Mouse (Mus musculus): Measurements from ENCODE around the gene Lpin2. TPM values are rescaled to one million over a fixed set of nuclear protein-coding genes. Genes with fewer than 3 reads are reported as not detected.
A peak's percentile ranks its signal among the peaks of the same experiment; 100 is the strongest.

The Lpin2 gene
- polyA plus RNA-seq, 1 experiment from 2014 or later: 37.3 TPM

DNA sequence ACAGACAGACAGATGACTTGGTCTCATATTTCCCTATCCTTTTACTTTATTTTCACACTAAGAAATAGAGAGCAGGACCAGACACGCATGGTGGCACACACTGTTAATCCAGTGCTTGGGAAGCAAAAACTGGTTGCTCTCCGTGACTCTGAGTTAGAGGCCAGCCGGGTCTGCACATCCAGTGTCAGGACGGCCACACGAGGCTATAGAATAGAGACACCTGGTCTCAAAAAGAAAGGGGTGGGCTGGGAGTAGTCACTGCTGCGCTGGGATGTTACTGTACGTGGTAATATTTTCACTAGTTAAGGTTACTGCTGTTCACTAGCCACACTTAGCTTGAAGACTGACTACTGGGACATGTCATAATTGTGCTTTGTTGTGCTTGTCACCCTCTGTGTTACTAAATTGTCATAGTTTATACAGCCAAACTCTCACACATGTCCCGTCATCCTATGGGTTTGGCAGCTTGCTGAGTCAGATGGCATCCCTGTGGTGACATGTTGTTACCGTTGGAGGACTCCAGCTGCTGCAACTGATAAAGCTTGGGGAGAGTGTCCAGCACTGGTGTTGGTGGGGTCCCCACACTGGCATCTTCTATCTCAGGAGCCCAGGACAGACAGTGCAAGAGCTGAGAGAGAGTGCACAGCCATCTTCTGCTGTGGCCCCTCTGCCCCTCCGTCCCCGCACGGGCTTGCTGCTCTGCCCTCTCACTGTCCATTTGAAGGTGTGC lies 53.0 kb downstream of the Lpin2 start:
- peaks cover 64% of the 10 kb centered on the region for H3K36me3 ChIP-seq

DNA sequence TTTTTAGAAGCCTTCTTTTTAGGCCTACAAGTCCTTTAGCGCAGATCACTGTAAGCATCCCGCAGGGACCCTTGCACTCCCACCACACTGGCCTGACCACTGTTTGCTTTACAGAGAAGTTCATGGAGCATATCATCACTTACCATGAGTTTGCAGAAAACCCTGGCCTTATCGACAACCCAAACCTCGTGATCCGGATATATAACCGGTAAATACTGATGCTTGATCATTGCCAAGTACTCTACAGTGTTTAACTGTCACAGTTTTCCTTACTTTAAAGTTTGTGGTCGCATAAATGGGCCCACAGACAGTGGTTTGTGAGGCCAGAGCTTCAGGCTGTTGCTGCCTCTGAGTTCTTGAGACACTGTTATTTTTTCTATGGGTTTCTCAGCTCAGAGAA lies 56.1 kb downstream of the Lpin2 start:
- Histone ChIP-seq H3K4me1 (no peaks in the 10 kb centered on the region), H3K9me3 (replicated peaks) (no peaks in the 10 kb centered on the region), H3K27me3 (no peaks in the 10 kb centered on the region), H3K36me3 (peaks cover 72% of the 10 kb centered on the region), H3K9ac (no peak overlapping the region), H3K27ac (replicated peaks) (no peak overlapping the region), H3K4me3 (replicated peaks) (no peak overlapping the region), H3K4me2 (replicated peaks) (no peak overlapping the region)
- no peak for ATAC-seq (ENCODE audit: insufficient number of reproducible peaks, low FRiP score, low TSS enrichment, low read depth)
- 89% methylated on average over 7 of the region's 7 CpGs for WGBS

More for the DNA sequence above, 53.0 kb downstream of the Lpin2 start:
- H3K4me3 ChIP-seq (replicated peaks): no peak overlapping the region
- ATAC-seq (ENCODE audit: insufficient number of reproducible peaks, low FRiP score, low TSS enrichment, low read depth): no peak
- no peak overlapping the region for H3K27ac ChIP-seq (replicated peaks)
- WGBS: 82% methylated on average over 12 of the region's 12 CpGs
- no peaks in the 10 kb centered on the region for H3K4me1 ChIP-seq
- no peaks in the 10 kb centered on the region for H3K27me3 ChIP-seq
- no peak overlapping the region for H3K4me2 ChIP-seq (replicated peaks)
- no peak overlapping the region for H3K9ac ChIP-seq
- no peaks in the 10 kb centered on the region for H3K9me3 ChIP-seq (replicated peaks)

DNA sequence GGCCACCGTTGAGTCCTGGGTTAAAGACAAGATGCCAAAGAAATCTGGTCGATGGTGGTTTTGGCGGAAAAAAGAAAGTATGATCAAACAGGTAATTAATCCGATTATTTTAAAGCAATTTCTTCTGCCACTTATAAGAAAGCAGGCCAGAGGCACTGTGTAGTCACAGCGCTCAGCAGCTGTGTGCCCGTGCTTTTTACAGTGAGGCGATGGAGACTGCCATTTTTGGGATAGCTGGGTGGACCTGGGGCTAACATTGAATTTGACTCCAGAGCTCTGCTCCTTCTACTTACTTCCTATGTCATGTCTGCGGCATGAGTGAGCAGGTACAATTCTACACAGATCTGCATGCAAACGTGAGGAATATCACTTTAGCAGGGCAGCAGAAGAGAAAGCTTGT lies 58.5 kb downstream of the Lpin2 start:
- no peak overlapping the region for H3K4me3 ChIP-seq (replicated peaks)
- H3K27me3 ChIP-seq: no peaks in the 10 kb centered on the region
- peaks cover 81% of the 10 kb centered on the region for H3K36me3 ChIP-seq
- H3K9ac ChIP-seq: no peak overlapping the region
- WGBS: 95% methylated on average over 9 of the region's 9 CpGs
- H3K4me1 ChIP-seq: no peaks in the 10 kb centered on the region
- no peaks in the 10 kb centered on the region for H3K9me3 ChIP-seq (replicated peaks)
- no peak overlapping the region for H3K4me2 ChIP-seq (replicated peaks)
- no peak overlapping the region for H3K27ac ChIP-seq (replicated peaks)
- no peak for ATAC-seq (ENCODE audit: insufficient number of reproducible peaks, low FRiP score, low TSS enrichment, low read depth)

DNA sequence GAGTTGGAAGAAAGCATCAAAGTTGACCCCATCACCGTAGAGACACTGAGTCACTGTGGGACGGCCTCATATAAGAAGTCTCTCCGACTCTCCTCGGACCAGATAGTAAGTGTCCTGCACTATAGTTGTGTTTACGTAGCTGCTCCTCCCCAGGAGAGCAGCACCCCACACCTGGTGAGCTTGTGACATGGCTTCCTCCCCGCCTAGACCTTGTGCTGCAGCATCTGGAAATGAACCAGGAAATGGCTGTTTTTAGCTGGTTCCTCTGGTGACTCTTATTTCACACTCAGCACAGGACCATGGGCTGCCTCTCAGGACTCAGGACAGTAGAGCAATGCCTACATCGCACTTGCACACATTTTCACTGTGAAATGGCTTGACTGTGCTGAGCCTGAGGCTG lies 60.3 kb downstream of the Lpin2 start:
- 93% methylated on average over 7 of the region's 7 CpGs for WGBS
- Histone ChIP-seq H3K9me3 (replicated peaks) (no peaks in the 10 kb centered on the region), H3K4me2 (replicated peaks) (no peak overlapping the region), H3K4me3 (replicated peaks) (no peak overlapping the region), H3K4me1 (no peaks in the 10 kb centered on the region), H3K27ac (replicated peaks) (no peak overlapping the region), H3K27me3 (no peaks in the 10 kb centered on the region), H3K36me3 (peaks cover 93% of the 10 kb centered on the region), H3K9ac (no peak overlapping the region)
- no peak for ATAC-seq (ENCODE audit: insufficient number of reproducible peaks, low FRiP score, low TSS enrichment, low read depth)

DNA sequence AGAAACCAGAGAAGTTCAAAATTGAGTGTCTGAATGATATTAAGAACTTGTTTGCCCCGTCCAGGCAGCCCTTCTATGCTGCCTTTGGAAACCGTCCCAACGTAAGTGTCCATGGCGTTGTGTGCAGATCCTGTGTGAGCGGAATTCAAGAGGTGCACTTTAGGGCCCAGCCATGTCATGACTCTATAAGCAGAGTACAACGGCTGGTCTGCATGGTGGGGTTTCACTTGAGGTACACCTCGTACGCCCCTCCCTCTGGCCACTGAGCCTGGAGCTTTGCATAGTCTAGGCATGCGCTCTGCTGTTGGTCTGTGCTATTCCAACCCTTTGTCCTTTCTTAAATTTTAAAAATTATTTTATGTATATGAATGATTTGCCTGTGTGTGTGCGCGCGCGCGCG lies 62.8 kb downstream of the Lpin2 start:
- 97% methylated on average over 15 of the region's 15 CpGs for WGBS
- H3K36me3 ChIP-seq: peaks cover 84% of the 10 kb centered on the region
- no peak for ATAC-seq (ENCODE audit: insufficient number of reproducible peaks, low FRiP score, low TSS enrichment, low read depth)

DNA sequence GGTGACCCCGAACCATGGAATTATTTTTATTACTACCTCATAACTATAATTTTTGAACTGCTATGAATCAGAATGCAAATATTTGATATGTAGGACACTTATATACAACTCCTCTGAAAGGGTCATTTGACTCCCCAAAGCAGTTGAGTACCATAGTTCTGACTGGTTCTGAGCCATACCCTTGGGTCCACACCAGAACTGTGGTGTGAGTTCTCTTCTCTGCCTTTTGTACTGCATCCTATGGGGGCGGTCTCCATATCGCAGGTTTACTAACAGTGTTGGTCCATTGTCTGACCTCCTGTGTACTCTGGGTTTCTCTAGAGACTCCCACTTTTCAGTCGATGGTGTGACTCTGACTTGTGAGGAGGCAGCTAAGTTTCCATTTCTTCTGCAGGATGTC lies 63.7 kb downstream of the Lpin2 start:
- no peak overlapping the region for H3K27ac ChIP-seq (replicated peaks)
- no peak for ATAC-seq (ENCODE audit: insufficient number of reproducible peaks, low FRiP score, low TSS enrichment, low read depth)
- H3K27me3 ChIP-seq: no peaks in the 10 kb centered on the region
- peaks cover 3% of the 10 kb centered on the region for H3K4me1 ChIP-seq
- peaks cover 78% of the 10 kb centered on the region for H3K36me3 ChIP-seq
- H3K9ac ChIP-seq: no peak overlapping the region
- 89% methylated on average over 4 of the region's 4 CpGs for WGBS
- no peak overlapping the region for H3K4me3 ChIP-seq (replicated peaks)
- no peaks in the 10 kb centered on the region for H3K9me3 ChIP-seq (replicated peaks)
- H3K4me2 ChIP-seq (replicated peaks): no peak overlapping the region

More for the DNA sequence above, 62.8 kb downstream of the Lpin2 start:
- Histone ChIP-seq H3K9me3 (replicated peaks) (no peaks in the 10 kb centered on the region), H3K4me2 (replicated peaks) (no peak overlapping the region), H3K9ac (no peak overlapping the region), H3K27ac (replicated peaks) (no peak overlapping the region), H3K4me1 (no peaks in the 10 kb centered on the region), H3K4me3 (replicated peaks) (no peak overlapping the region), H3K27me3 (no peaks in the 10 kb centered on the region)

DNA sequence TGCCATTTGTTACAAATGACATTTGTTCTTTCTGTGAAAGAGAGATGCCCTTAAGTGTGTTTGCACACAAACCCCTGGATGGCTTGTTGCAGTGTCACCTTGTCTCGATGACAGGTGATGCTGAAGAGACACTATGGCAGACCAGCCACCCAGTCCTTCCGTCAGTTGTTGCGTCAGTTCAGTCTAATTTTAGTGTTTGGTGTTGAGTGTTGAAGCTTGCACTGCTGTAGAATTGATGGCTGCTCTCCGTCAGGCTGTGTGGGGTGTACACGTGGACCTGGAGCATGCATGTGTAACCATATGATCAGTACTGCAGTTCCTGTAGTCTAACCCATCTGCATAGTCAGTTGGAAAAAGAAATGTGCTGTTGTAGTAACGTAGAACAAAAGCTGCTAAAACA lies 66.6 kb downstream of the Lpin2 start:
- Histone ChIP-seq H3K27ac (replicated peaks) (no peak overlapping the region), H3K4me2 (replicated peaks) (no peak overlapping the region), H3K4me1 (peaks cover 22% of the 10 kb centered on the region), H3K4me3 (replicated peaks) (no peak overlapping the region), H3K36me3 (peaks cover 55% of the 10 kb centered on the region), H3K27me3 (no peaks in the 10 kb centered on the region), H3K9me3 (replicated peaks) (no peaks in the 10 kb centered on the region), H3K9ac (no peak overlapping the region)
- no peak for ATAC-seq (ENCODE audit: insufficient number of reproducible peaks, low FRiP score, low TSS enrichment, low read depth)
- WGBS: 89% methylated on average over 6 of the region's 6 CpGs

DNA sequence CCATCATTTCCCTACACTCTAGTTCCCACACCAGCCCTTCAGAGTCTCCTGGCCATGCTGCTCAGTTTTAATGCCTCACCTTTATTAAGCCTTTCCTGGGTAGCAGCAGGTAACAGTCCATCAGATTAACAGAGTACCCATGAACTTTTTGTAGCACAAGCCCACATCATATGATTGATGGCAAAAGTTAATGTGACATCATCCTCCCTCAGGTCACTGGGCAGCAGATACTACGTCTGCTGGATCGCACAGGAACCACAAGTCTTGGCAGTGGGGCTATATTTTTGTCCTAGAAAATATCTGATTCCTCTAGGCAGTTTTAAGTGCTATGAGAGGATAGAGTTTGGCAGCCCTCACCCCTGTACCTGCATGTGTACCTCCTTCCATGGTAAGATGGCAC lies 67.7 kb downstream of the Lpin2 start:
- Histone ChIP-seq H3K9me3 (replicated peaks) (no peaks in the 10 kb centered on the region), H3K4me1 (peaks cover 28% of the 10 kb centered on the region)
- 76% methylated on average over 2 of the region's 2 CpGs for WGBS

DNA sequence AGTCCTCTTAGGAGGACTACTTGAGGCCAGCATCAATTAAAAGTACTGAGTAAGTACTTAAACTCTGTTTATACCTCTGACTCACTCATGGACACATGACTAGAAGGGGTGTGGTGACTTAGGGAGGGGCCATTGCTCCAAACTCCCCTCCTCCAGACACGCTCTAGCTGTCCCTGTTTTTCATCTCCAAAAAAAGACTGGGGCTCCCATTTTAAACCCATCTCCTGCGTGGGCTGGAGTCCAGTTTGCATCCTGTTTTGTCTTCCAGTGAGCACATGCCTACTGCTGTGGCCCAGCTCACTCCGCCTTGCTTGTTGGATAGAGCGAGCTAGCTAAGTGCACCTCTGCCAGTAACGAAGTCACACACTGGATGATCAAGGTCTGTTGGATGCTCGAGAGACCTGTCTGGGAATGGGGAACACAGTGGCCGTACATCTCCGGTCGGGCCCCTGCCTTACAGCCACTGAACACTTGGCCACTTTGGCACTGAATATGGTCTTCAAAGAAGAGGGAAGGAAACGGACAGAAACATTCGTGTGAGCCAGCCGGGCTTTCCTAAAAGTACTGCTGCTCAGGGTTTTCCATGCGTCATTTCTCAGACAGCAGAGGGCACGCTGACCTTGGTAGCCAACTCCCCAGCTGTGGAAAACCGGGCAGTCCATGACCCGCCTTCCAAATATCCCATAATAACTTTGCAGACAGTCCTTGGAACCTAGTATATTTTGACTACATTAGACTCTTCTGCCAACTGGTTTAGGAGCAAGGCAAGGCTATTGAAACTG lies 68.7 kb downstream of the Lpin2 start:
- H3K4me2 ChIP-seq (replicated peaks): no peak overlapping the region
- no peaks in the 10 kb centered on the region for H3K9me3 ChIP-seq (replicated peaks)
- no peak overlapping the region for H3K9ac ChIP-seq
- peak overlapping the region; percentile 72 for H3K27ac ChIP-seq (replicated peaks)
- ATAC-seq (ENCODE audit: insufficient number of reproducible peaks, low FRiP score, low TSS enrichment, low read depth): no peak; the same call in 1 of the 2 replicates
- H3K36me3 ChIP-seq: peaks cover 35% of the 10 kb centered on the region
- H3K4me3 ChIP-seq (replicated peaks): no peak overlapping the region
- 67% methylated on average over 16 of the region's 16 CpGs for WGBS
- no peaks in the 10 kb centered on the region for H3K27me3 ChIP-seq
- H3K4me1 ChIP-seq: peaks cover 28% of the 10 kb centered on the region

More for the DNA sequence above, 67.7 kb downstream of the Lpin2 start:
- Histone ChIP-seq H3K4me2 (replicated peaks) (no peak overlapping the region), H3K9ac (no peak overlapping the region), H3K36me3 (peaks cover 44% of the 10 kb centered on the region), H3K27ac (replicated peaks) (no peak overlapping the region), H3K4me3 (replicated peaks) (no peak overlapping the region), H3K27me3 (no peaks in the 10 kb centered on the region)
- ATAC-seq (ENCODE audit: insufficient number of reproducible peaks, low FRiP score, low TSS enrichment, low read depth): no peak

DNA sequence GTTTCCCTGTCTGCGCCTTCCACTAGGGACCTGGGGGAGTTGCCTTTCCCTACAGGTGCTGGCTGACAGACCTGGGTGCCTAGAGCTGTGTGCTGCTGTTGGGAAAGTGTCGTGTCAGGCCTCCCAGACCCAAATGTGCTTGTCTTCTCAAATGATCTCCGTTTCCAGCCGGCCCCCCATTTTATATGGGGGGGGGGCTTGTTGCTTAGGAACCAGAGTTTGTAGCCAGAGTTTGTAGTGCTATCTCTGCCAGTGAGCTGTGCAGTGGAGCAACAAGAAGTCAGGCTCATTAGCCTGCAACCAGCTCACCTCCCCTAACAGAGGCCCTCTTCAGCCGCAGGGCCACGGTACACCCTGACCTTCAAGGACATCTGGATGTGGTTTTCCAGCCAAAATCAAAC lies 69.2 kb downstream of the Lpin2 start:
- no peaks in the 10 kb centered on the region for H3K9me3 ChIP-seq (replicated peaks)
- peak; percentile 48; the same call in 1 of the 2 replicates for ATAC-seq (ENCODE audit: insufficient number of reproducible peaks, low FRiP score, low TSS enrichment, low read depth)
- H3K4me3 ChIP-seq (replicated peaks): no peak overlapping the region
- peak overlapping the region; percentile 72 for H3K27ac ChIP-seq (replicated peaks)
- H3K36me3 ChIP-seq: peaks cover 29% of the 10 kb centered on the region
- peaks cover 28% of the 10 kb centered on the region for H3K4me1 ChIP-seq
- H3K9ac ChIP-seq: no peak overlapping the region
- 36% methylated on average over 6 of the region's 6 CpGs for WGBS
- H3K27me3 ChIP-seq: no peaks in the 10 kb centered on the region
- no peak overlapping the region for H3K4me2 ChIP-seq (replicated peaks)

DNA sequence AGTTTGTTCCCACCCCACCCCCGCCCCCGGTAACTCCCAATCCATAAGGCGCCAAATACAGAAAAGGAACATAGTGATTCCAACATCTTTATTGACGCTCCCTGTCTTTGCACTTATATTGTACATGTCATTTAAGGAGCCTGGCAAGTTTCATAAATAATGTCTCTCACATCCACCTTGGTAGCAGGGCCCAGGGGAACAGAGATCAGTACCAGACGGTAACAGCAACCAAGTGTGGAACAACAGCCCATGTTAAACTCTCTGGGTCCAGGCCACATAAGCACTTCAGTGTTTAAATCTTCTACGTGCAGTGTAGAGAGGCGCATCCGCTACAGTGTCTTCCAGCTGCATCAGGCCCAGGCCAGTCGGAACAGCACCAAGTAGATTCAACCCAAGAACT lies 69.7 kb downstream of the Lpin2 start:
- no peak for ATAC-seq (ENCODE audit: insufficient number of reproducible peaks, low FRiP score, low TSS enrichment, low read depth)
- H3K4me3 ChIP-seq (replicated peaks): no peak overlapping the region
- 49% methylated on average over 9 of the region's 9 CpGs for WGBS

More for the DNA sequence above, 69.7 kb downstream of the Lpin2 start:
- Histone ChIP-seq H3K9me3 (replicated peaks) (no peaks in the 10 kb centered on the region), H3K4me1 (peaks cover 28% of the 10 kb centered on the region), H3K27ac (replicated peaks) (peak overlapping the region; percentile 72), H3K36me3 (peaks cover 24% of the 10 kb centered on the region), H3K27me3 (no peaks in the 10 kb centered on the region), H3K4me2 (replicated peaks) (no peak overlapping the region), H3K9ac (no peak overlapping the region)

All from embryonic facial prominence, embryonic 15.5 days (tissue).